ENCODE assay signal across 14 mouse cellular contexts in genomic region chr19:32373865-32374655, GRCm38 (mm10). TPM values are rescaled to one million over a fixed set of nuclear protein-coding genes. Genes with fewer than 3 reads are reported as not detected.
DNase-seq lines count a peak whose midpoint lies in the region; ATAC-seq and TF ChIP-seq lines count a peak whose summit lies in the region.
"Had no signal": no experiment of that assay in that cellular context is flagged by ENCODE, and none has a peak within 500 bp of the region (broad histone marks: within the 10 kb centered on the region; RNA-seq: fewer than 3 reads in every experiment).

No protein-coding gene starts in this region.

- no peak overlapping the region for H3K27ac ChIP-seq in limb, embryonic 11.5 days (replicated peaks; ENCODE audit: low read depth, low read length)
- H3K27ac ChIP-seq in limb, embryonic 10.5 days = no peak overlapping the region
- H3K27ac ChIP-seq in heart, adult 2 months = peak overlapping the region; percentile 75
- H3K27ac ChIP-seq: limb, embryonic 15.5 days; neural tube, embryonic 12.5 days had no signal

- H3K36me3 ChIP-seq in limb, embryonic 11.5 days (ENCODE audit: control insufficient read depth, insufficient read depth, low read length) = no peaks in the 10 kb centered on the region
- no peaks in the 10 kb centered on the region for H3K36me3 ChIP-seq in limb, embryonic 10.5 days
- H3K36me3 ChIP-seq in heart, adult 2 months (ENCODE audit: control insufficient read depth, insufficient read depth, low read length) = peaks cover 10% of the 10 kb centered on the region
- H3K36me3 ChIP-seq: limb, embryonic 15.5 days; neural tube, embryonic 12.5 days had no signal

- H3K27me3 ChIP-seq in limb, embryonic 11.5 days (ENCODE audit: control insufficient read depth, insufficient read depth, low read length) = no peaks in the 10 kb centered on the region
- H3K27me3 ChIP-seq in limb, embryonic 10.5 days (ENCODE audit: low read depth, poor library complexity, severe bottlenecking) = no peaks in the 10 kb centered on the region
- H3K27me3 ChIP-seq in heart, adult 2 months (ENCODE audit: control insufficient read depth, insufficient read depth, low read length) = no peaks in the 10 kb centered on the region
- H3K27me3 ChIP-seq: limb, embryonic 15.5 days; megakaryocyte, embryonic 14.5 days; neural tube, embryonic 12.5 days had no signal

- peak; percentile 50; the same call in 1 of the 2 replicates for TF ChIP-seq POLR2A in heart, adult 2 months (IDR thresholded peaks at IDR 0.05; ENCODE audit: insufficient read depth, low read depth, low read length)

- no peak overlapping the region for H3K4me3 ChIP-seq in limb, embryonic 11.5 days (ENCODE audit: low read depth, low read length)
- H3K4me3 ChIP-seq in limb, embryonic 10.5 days = no peak overlapping the region
- H3K4me3 ChIP-seq in heart, adult 2 months = peak overlapping the region; percentile 16; the same call in 1 of the 2 replicates
- H3K4me3 ChIP-seq: limb, embryonic 15.5 days; megakaryocyte, embryonic 14.5 days; neural tube, embryonic 12.5 days had no signal

- no peak for ATAC-seq in limb, embryonic 11.5 days (ENCODE audit: insufficient number of reproducible peaks, low FRiP score, low TSS enrichment, low read depth)
- ATAC-seq: activated CD4-positive, CD25-positive, alpha-beta regulatory T cell, adult 4 months had no signal

- 73% methylated on average over 16 of the region's 16 CpGs for WGBS in limb, embryonic 11.5 days
- WGBS in limb, embryonic 10.5 days = 70% methylated on average over 16 of the region's 16 CpGs
- 54% methylated on average over 16 of the region's 16 CpGs for WGBS in heart, adult 2 months

- intact Hi-C loops in heart, adult 2 months (cut with DNase I) = loop anchor here (2.0 kb wide), 1 partner anchor 13 kb away; no protein-coding TSS in a partner anchor
- intact Hi-C loops in left cerebral cortex, postnatal 36 days (cut with DNase I) = no loop called here

- H3K79me2 ChIP-seq in heart, adult 2 months (replicated peaks; ENCODE audit: control insufficient read depth, insufficient read depth, low read length) = 0 out of 2 replicates have a peak, but pooled peaks cover 2% of the 10 kb centered on the region

- no peak overlapping the region for H3K4me2 ChIP-seq in limb, embryonic 11.5 days (ENCODE audit: low read depth, severe bottlenecking)
- H3K4me2 ChIP-seq: limb, embryonic 15.5 days; neural tube, embryonic 12.5 days had no signal

- 0 out of 2 replicates have a peak, but pooled peaks cover 2% of the 10 kb centered on the region for H3K4me1 ChIP-seq in limb, embryonic 11.5 days (ENCODE audit: control insufficient read depth, insufficient read depth, low read length)
- peaks cover 20% of the 10 kb centered on the region for H3K4me1 ChIP-seq in limb, embryonic 10.5 days
- H3K4me1 ChIP-seq in heart, adult 2 months (ENCODE audit: control insufficient read depth, insufficient read depth, low read length) = peaks cover 40% of the 10 kb centered on the region

- no peak for TF ChIP-seq CTCF in heart, adult 2 months (IDR thresholded peaks at IDR 0.05)

- DNase-seq in limb, embryonic 11.5 days (ENCODE audit: low spot score) = peak; percentile 20
- DNase-seq in limb, embryonic 10.5 days (ENCODE audit: low spot score) = no peak
- peak; percentile 62 to 69 for DNase-seq in heart, adult 2 months
- peak; percentile 47 for DNase-seq in kidney, adult 18-20 months
- peak; percentile 44 for DNase-seq in lung, postnatal 14 days
- no peak for DNase-seq in left cerebral cortex, postnatal 36 days (ENCODE audit: low spot score in 2 of 2)
- no peak for DNase-seq in spleen, adult 12 weeks (ENCODE audit: low spot score)
- DNase-seq in spleen, postnatal 10 days (ENCODE audit: low spot score in 2 of 2) = no peak
- DNase-seq: cerebellum, adult 8-10 months; thymus, postnatal 25 days had no signal

- peak; percentile 89 for TF ChIP-seq EP300 in heart, adult 2 months (IDR thresholded peaks at IDR 0.05; ENCODE audit: insufficient read depth, low read depth, low read length)

- H3K9me3 ChIP-seq in limb, embryonic 11.5 days (ENCODE audit: control insufficient read depth, low read length) = no peaks in the 10 kb centered on the region
- H3K9me3 ChIP-seq in limb, embryonic 10.5 days (replicated peaks) = no peaks in the 10 kb centered on the region
- H3K9me3 ChIP-seq: limb, embryonic 15.5 days; megakaryocyte, embryonic 14.5 days had no signal

- H3K9ac ChIP-seq in limb, embryonic 11.5 days (ENCODE audit: low read length) = no peak overlapping the region
- no peak overlapping the region for H3K9ac ChIP-seq in heart, adult 2 months (ENCODE audit: low read depth, low read length)
- H3K9ac ChIP-seq: limb, embryonic 15.5 days; neural tube, embryonic 12.5 days had no signal

RNA-seq across cellular contexts. Expression of gene Sgms1, which starts 15.5 kb away (rescaled TPM):
- 13.5 and 14.9 TPM in 2 replicates for polyA plus RNA-seq in limb, embryonic 11.5 days (2014; fragmentation: Nextera tagmentation; extraction: Ambion mirVana)
- 14.3 and 15.7 TPM in 2 replicates for polyA plus RNA-seq in limb, embryonic 10.5 days (2016; fragmentation: Nextera tagmentation; extraction: Ambion mirVana)
- total RNA-seq in heart, adult 2 months (2021) = 10 to 100 TPM; 60.5 to 62.1 TPM
- polyA plus RNA-seq in heart, adult 2 months (2012; rRNA removed) = 27.0 and 42.5 TPM in 2 replicates
- total RNA-seq in left cerebral cortex, postnatal 36 days (2021) = 10 to 100 TPM; 38.5 to 58.1 TPM

Comparison
In these comparisons a context has a peak if more than half of its experiments do, and no peak if none do; other contexts are left out.
1. DNase-seq: peak in limb, embryonic 11.5 days (single experiment), heart, adult 2 months (2 of 2), kidney, adult 18-20 months (single experiment) and lung, postnatal 14 days (single experiment); none in limb, embryonic 10.5 days (single experiment), left cerebral cortex, postnatal 36 days (0 of 2), spleen, adult 12 weeks (single experiment) and spleen, postnatal 10 days (0 of 2).